Mouse (Mus musculus) left cerebral cortex, adult 2 months (tissue): ENCODE results near the gene Tjp2. TPM values are rescaled to one million over a fixed set of nuclear protein-coding genes. Genes with fewer than 3 reads are reported as not detected.

Experiments
- DNase-seq, 2 experiments: peaks; one replicate each; pipeline ENCODE4 v3.0.0; 2021 to 2022; ENCODE audit warnings: low spot score in 2 of 2, mixed read lengths in 1 of 2; ENCODE audit errors: extremely low spot score in 1 of 2
- H3K27ac ChIP-seq: fragments of 200-600 bp; 2 replicates; pipeline ENCODE4 v1.8.1; 2022
- H3K4me3 ChIP-seq: fragments of 200-600 bp; 2 replicates; pipeline ENCODE4 v1.8.1; 2022
- CTCF ChIP-seq: fragments of 200-600 bp; IDR thresholded peaks from 2 replicates; pipeline ENCODE4 v1.8.1; 2022; ENCODE audit warnings: antibody characterized with exemption, mild to moderate bottlenecking, moderate library complexity
- intact Hi-C: fragments of 180-260 bp; cut with DNase I; formaldehyde crosslinking; loops from one replicate; pipeline ENCODE4 v1.15.1; 2025
- total RNA-seq, 2 experiments: library from RNA; stranded (reverse); gene quantifications; 2 replicates each; pipeline ENCODE4 v1.2.3; 2021

Gene Tjp2
- total RNA-seq, 2 experiments from 2014 or later: 16.5 to 19.1 TPM

DNA sequence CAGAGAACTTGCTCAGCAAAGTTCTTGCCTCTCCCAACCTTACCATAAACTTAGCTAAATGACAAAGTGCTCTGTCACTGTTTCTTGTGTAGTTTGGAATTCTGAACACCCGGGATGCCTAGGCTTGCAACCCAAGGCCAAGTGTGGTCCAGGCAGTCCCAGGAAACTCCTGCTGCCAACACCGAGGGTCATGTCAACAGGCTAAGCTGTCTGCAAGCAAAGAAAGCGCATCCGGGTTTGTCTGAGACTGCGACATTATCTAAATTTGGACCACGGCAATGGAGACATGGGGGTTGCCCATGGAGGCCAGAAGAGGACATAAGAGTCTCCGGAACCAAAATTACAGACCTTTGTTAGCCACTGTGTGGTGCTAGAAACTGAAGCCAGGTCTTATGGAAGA, 80.8 kb downstream of the Tjp2 start:
- intact Hi-C loops: no loop called here
- H3K27ac ChIP-seq: no peak overlapping the region
- H3K4me3 ChIP-seq: no peak overlapping the region
- no peak for TF ChIP-seq CTCF
- DNase-seq: no peak

GRCm38 (mm10) chr19:24142621-24143061, 82.2 kb downstream of the Tjp2 start:
- Histone ChIP-seq H3K4me3 (peak overlapping the region; percentile 31), H3K27ac (peak overlapping the region; percentile 75)
- DNase-seq: peak; percentile 39 to 55
- intact Hi-C loops: no loop called here
- TF ChIP-seq CTCF: no peak

DNA sequence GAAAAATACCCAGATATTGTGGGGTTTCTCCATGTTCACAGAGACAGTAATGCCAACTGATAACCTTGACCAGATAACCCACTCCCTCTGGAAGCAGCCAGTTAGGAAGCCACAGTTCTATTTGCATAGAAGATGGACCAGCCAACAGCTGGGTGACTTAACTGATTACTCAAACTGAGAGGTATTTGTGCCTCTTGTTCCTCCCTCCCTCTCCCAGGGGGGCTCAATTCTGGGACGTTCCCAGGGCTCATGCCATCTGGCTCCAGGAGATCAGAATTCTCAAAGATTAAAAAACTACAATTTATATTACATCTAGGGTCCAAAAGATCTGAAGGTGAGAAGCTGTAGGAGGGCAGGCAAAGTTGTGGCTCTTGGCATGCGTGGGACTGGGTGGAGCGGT, 84.5 kb downstream of the Tjp2 start:
- H3K27ac ChIP-seq: no peak overlapping the region
- DNase-seq: no peak
- TF ChIP-seq CTCF: no peak
- no peak overlapping the region for H3K4me3 ChIP-seq
- intact Hi-C loops: no loop called here

GRCm38 (mm10) chr19:24137392-24137791, 87.4 kb downstream of the Tjp2 start:
- Histone ChIP-seq H3K27ac (no peak overlapping the region), H3K4me3 (no peak overlapping the region)
- intact Hi-C loops: no loop called here
- no peak for TF ChIP-seq CTCF
- no peak for DNase-seq

DNA sequence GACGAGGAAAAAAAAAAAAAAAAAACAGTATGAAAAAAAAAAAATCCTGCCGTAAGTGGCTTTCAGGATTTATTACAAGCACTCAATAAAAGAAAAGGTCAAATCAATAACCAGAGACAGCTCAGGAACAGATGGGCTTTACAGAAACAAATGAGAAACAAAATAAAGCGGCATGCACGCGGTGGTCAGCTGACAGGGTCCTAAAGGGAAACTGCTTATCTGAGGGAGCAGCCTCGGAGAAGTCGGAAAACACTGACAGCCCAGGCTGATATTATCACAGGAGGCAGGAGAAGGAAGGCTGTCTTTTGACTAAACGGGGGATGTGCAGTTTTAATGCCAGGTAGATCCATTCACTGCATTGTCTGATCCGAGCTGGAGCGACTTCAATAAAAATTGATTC, 89.8 kb downstream of the Tjp2 start:
- TF ChIP-seq CTCF: no peak
- peak overlapping the region; percentile 47 for H3K4me3 ChIP-seq
- DNase-seq: no peak
- intact Hi-C loops: no loop called here
- no peak overlapping the region for H3K27ac ChIP-seq

DNA sequence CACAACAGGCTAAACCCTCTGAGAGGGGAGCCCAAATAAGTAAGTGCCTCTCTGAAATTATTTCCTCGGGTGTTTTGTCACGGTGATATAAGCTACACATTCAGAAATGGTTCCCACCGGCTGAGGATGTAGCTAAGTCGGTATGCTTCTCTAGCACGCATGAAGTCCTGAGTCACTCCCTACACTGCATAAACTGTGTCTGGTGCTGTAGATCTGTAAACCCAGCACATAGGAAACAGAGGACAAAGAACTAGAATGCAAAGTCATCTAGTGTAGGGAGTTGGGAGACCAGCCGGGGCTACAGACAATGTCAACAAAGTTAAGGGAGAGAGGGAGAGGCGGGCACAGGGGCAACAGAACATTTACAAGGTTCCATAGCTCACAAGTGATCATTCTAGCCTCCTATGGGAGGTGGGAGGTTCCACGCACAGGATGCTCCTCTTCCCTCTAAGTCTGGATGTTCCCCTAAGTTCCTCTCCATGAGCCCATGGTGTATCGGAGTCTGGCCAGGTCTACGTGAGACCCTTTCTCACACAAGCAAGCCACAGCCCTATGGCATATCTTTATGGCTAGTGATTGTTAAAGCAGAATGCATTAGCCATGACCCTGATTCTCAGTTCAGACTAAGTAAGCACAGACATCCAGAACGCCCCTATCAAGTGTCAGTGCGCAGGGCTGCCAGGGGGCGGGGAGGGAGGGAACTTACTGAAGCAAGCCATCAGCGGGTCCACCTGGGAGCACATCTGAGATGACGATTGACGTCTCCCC, 90.5 kb downstream of the Tjp2 start:
- intact Hi-C loops: no loop called here
- no peak for DNase-seq
- Histone ChIP-seq H3K4me3 (peak overlapping the region; percentile 47), H3K27ac (no peak overlapping the region)
- TF ChIP-seq CTCF: no peak

DNA sequence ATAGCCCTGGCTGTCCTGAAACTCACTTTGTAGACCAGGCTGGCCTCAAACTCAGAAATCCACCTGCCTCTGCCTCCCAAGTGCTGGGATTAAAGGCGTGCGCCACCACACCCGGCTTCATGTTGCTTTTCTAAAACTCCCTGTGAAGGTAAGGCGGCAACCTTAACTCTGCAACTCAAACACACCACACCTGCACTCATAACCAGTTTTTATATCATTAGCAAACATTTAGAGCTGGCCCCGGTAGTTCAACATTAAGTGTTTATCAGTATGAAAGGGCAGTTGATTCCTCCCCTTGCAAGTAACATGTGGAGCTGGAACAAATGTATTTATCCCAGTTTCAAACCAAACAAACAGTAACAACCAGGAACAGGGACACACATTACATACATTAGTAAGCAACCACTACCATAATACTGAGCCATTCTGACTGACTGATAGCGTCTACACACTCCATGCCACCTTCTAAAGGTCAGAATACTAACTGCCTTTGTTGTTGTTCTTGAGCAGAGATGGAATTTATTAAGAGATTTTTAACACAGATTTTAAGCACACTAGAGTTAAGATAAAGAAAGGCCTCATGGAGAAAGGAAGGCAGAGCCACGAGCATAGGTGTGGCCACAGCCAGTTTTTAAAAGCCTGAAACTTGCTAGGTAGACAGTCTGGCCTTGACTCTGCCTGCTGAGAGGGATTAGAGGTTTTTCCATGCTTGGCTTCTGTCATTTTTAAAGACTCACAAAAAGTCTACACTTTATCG, 101.1 kb downstream of the Tjp2 start:
- DNase-seq: no peak
- H3K4me3 ChIP-seq: no peak overlapping the region
- no peak overlapping the region for H3K27ac ChIP-seq
- intact Hi-C loops: no loop called here
- no peak for TF ChIP-seq CTCF

DNA sequence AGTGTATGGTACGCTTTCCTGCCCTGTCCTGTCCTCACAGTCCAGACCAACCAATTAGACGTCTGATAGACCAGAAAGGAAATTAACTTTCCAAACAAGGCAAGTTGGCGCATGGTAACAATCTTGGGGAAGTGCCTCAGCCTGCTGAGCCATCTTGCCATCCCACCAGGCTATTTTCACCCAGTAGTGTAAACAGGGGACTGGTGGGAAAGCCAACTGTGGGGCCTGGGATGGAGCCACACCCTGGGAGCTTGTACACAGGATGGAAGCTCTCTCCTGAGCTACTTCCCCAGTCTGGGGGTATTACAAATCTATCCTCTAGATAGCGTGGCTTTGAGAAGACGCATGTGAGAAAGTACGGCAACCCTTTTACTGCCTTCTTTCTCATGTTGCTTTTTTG, 101.7 kb downstream of the Tjp2 start:
- DNase-seq: no peak
- intact Hi-C loops: no loop called here
- H3K4me3 ChIP-seq: no peak overlapping the region
- TF ChIP-seq CTCF: no peak
- no peak overlapping the region for H3K27ac ChIP-seq

- intact Hi-C loops: no loop called here
Observed at GRCm38 (mm10) chr19:24122647-24123046, 102.2 kb downstream of the Tjp2 start.

DNA sequence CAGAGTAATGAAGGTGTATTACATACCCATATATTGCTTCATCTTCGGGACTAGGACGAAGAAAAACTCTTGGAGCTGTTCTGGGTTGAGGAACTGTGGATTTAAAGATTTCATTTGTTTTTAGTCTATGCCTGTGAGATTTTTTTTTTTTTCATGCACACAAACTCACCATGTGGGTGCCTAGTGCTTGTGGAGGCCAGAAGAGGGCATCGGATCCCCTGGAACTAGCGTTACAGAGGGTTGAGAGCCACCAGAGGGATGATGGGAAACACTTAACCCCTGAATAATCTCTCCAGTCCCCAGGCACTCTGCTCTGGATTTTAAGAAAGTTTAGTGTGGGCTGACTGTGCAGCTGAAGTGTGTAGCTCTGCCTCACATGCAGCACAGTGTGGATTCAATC, 104.0 kb downstream of the Tjp2 start:
- TF ChIP-seq CTCF: peak; percentile 28
- intact Hi-C loops: no loop called here
- H3K4me3 ChIP-seq: no peak overlapping the region
- DNase-seq: no peak
- no peak overlapping the region for H3K27ac ChIP-seq

More at GRCm38 (mm10) chr19:24122647-24123046, 102.2 kb downstream of the Tjp2 start:
- Histone ChIP-seq H3K27ac (no peak overlapping the region), H3K4me3 (no peak overlapping the region)
- TF ChIP-seq CTCF: no peak
- DNase-seq: no peak

DNA sequence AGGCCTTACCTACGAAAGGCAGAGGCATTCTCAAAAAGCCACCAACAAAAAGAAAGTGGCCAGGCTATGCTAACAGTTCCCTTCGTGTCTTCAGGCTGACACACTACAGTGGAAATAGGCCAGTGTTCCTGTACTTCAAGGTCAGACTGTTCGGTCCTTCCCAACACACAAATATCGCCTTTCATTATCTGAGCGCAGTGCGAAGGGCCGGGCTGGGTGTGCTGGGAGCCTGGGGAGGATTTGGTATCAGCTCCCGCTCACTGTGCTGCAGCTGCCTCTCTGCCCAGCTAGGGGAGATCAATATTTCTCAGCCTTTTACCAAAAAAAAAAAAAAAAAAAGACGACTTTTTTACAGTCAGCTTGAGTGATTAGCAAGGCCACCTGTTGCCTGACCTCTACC, 106.1 kb downstream of the Tjp2 start:
- intact Hi-C loops: no loop called here
- no peak for TF ChIP-seq CTCF

GRCm38 (mm10) chr19:24111581-24111980, 113.2 kb downstream of the Tjp2 start:
- DNase-seq: no peak
- TF ChIP-seq CTCF: no peak
- intact Hi-C loops: no loop called here
- H3K4me3 ChIP-seq: no peak overlapping the region
- no peak overlapping the region for H3K27ac ChIP-seq

More for the DNA sequence above, 106.1 kb downstream of the Tjp2 start:
- no peak for DNase-seq
- H3K4me3 ChIP-seq: no peak overlapping the region
- no peak overlapping the region for H3K27ac ChIP-seq

DNA sequence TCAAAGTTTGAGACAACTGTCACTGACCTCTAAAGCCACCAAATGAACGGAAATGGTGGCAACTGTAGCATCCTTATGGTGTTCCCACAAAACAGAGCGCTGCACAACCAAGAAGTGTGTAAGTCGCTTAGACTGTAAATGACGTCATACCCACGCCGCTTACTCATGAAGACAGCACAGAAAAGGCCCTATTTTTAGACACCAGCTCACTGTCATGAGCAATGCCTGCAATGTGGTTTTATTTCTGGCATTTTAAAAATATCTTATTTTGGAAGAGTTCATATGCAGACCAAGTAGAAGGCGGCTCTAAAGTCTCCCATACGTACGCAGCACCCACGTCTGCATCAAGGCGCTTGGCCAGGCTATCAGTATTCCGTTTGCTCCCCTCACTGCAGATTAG, 117.1 kb downstream of the Tjp2 start:
- intact Hi-C loops: loop anchor here (5.0 kb wide), 1 partner anchor 125 kb away; no protein-coding TSS in a partner anchor
- peak; percentile 14 to 27 for DNase-seq
- no peak for TF ChIP-seq CTCF
- no peak overlapping the region for H3K4me3 ChIP-seq
- no peak overlapping the region for H3K27ac ChIP-seq
